Mouse (Mus musculus) forebrain, embryonic 10.5 days (tissue): ENCODE measurements around the gene Lingo1. TPM values are rescaled to one million over a fixed set of nuclear protein-coding genes. Genes with fewer than 3 reads are reported as not detected.
A peak's percentile ranks its signal among the peaks of the same experiment; 100 is the strongest.

Source experiments
- DNase-seq: peaks from one replicate; pipeline ENCODE4 v3.0.0-alpha.2; 2017; ENCODE audit warnings: low spot score; ENCODE audit errors: extremely low spot score
- H3K27ac ChIP-seq: fragments of 300-500 bp; sonication (generic); 2 replicates; pipeline ENCODE4 v1.5.1; 2016; ENCODE audit warnings: mild to moderate bottlenecking
- H3K27me3 ChIP-seq: fragments of 300-500 bp; sonication (generic); 2 replicates; pipeline ENCODE4 v1.6.1; 2016; ENCODE audit warnings: mild to moderate bottlenecking; ENCODE audit not compliant: poor library complexity, severe bottlenecking
- H3K36me3 ChIP-seq: fragments of 300-500 bp; sonication (generic); replicated peaks from 2 replicates; pipeline ENCODE4 v1.6.1; 2016; ENCODE audit warnings: mild to moderate bottlenecking, moderate library complexity
- H3K4me1 ChIP-seq: fragments of 300-500 bp; sonication (generic); 2 replicates; pipeline ENCODE4 v1.6.1; 2016
- H3K4me3 ChIP-seq: fragments of 300-500 bp; sonication (generic); 2 replicates; pipeline ENCODE4 v1.5.1; 2016; ENCODE audit warnings: mild to moderate bottlenecking, moderate library complexity
- H3K9me3 ChIP-seq: fragments of 300-500 bp; sonication (generic); 2 replicates; pipeline ENCODE4 v1.6.1; 2016; ENCODE audit warnings: mild to moderate bottlenecking, moderate library complexity
- WGBS: fragments of 180-500 bp; shearing (Covaris S2); methylation state at CpG from one replicate; pipeline ENCODE4 v1.1.7; 2016; 5-methylcytosine and 5-hydroxymethylcytosine counted together
- polyA plus RNA-seq: library from polyadenylated mRNA; unstranded; fragments of >200 nt; fragmentation: Nextera tagmentation; extraction: Ambion mirVana; gene quantifications from 2 replicates; pipeline ENCODE4 v1.2.1, GENCODE M21; 2016

Lingo1 gene
- polyA plus RNA-seq, 1 experiment from 2014 or later = 0.74 TPM

GRCm38 (mm10) chr9:56712667-56713369 lies 83.5 kb downstream of the Lingo1 start:
- Histone ChIP-seq H3K36me3 (no peaks in the 10 kb centered on the region), H3K9me3 (no peaks in the 10 kb centered on the region), H3K27me3 (peaks cover 7% of the 10 kb centered on the region; the same call in 1 of the 2 replicates), H3K27ac (no peak overlapping the region), H3K4me3 (no peak overlapping the region), H3K4me1 (no peaks in the 10 kb centered on the region)
- DNase-seq = no peak
- 77% methylated on average over 14 of the region's 14 CpGs for WGBS

GRCm38 (mm10) chr9:56710958-56711357 lies 85.3 kb downstream of the Lingo1 start:
- WGBS = 90% methylated on average over 6 of the region's 6 CpGs
- Histone ChIP-seq H3K9me3 (no peaks in the 10 kb centered on the region), H3K36me3 (no peaks in the 10 kb centered on the region), H3K27ac (no peak overlapping the region), H3K4me3 (no peak overlapping the region), H3K4me1 (peaks cover 6% of the 10 kb centered on the region; the same call in 1 of the 2 replicates), H3K27me3 (no peaks in the 10 kb centered on the region)
- DNase-seq = no peak

- no peak for DNase-seq
- 77% methylated on average over 15 of the region's 15 CpGs for WGBS
- no peak overlapping the region for H3K4me3 ChIP-seq
- peaks cover 6% of the 10 kb centered on the region for H3K27me3 ChIP-seq
- no peak overlapping the region for H3K27ac ChIP-seq
- H3K36me3 ChIP-seq = no peaks in the 10 kb centered on the region
- no peaks in the 10 kb centered on the region for H3K9me3 ChIP-seq
- peaks cover 6% of the 10 kb centered on the region; the same call in 1 of the 2 replicates for H3K4me1 ChIP-seq
These were observed 89.7 kb downstream of the Lingo1 start for GRCm38 (mm10) chr9:56706482-56707085.

- Histone ChIP-seq H3K4me3 (no peak overlapping the region), H3K27ac (peak overlapping the region; percentile 9; the same call in 1 of the 2 replicates), H3K36me3 (no peaks in the 10 kb centered on the region), H3K27me3 (peaks cover 6% of the 10 kb centered on the region), H3K9me3 (no peaks in the 10 kb centered on the region; the same call in 1 of the 2 replicates), H3K4me1 (peaks cover 14% of the 10 kb centered on the region)
- WGBS = 70% methylated on average over 3 of the region's 3 CpGs
- DNase-seq = no peak
These were observed 94.9 kb downstream of the Lingo1 start for GRCm38 (mm10) chr9:56701394-56701793.

GRCm38 (mm10) chr9:56700866-56701265 lies 95.4 kb downstream of the Lingo1 start:
- 52% methylated on average over 8 of the region's 8 CpGs for WGBS
- H3K4me3 ChIP-seq = no peak overlapping the region
- H3K27me3 ChIP-seq = peaks cover 6% of the 10 kb centered on the region
- no peaks in the 10 kb centered on the region for H3K36me3 ChIP-seq
- DNase-seq = no peak
- no peak overlapping the region for H3K27ac ChIP-seq
- H3K4me1 ChIP-seq = peaks cover 12% of the 10 kb centered on the region
- no peaks in the 10 kb centered on the region; the same call in 1 of the 2 replicates for H3K9me3 ChIP-seq

- WGBS = 83% methylated on average over 7 of the region's 7 CpGs
- Histone ChIP-seq H3K9me3 (no peaks in the 10 kb centered on the region; the same call in 1 of the 2 replicates), H3K4me3 (no peak overlapping the region), H3K27ac (no peak overlapping the region), H3K27me3 (peaks cover 6% of the 10 kb centered on the region), H3K4me1 (peaks cover 12% of the 10 kb centered on the region), H3K36me3 (no peaks in the 10 kb centered on the region)
- no peak for DNase-seq
These were observed 97.4 kb downstream of the Lingo1 start for GRCm38 (mm10) chr9:56698715-56699370.

- Histone ChIP-seq H3K36me3 (no peaks in the 10 kb centered on the region), H3K4me1 (peaks cover 16% of the 10 kb centered on the region), H3K27me3 (no peaks in the 10 kb centered on the region), H3K9me3 (no peaks in the 10 kb centered on the region), H3K4me3 (no peak overlapping the region), H3K27ac (no peak overlapping the region)
- 82% methylated on average over 3 of the region's 3 CpGs for WGBS
- DNase-seq = no peak
These were observed 102.2 kb downstream of the Lingo1 start for GRCm38 (mm10) chr9:56694079-56694478.

- 72% methylated on average over 3 of the region's 3 CpGs for WGBS
- Histone ChIP-seq H3K4me1 (peaks cover 28% of the 10 kb centered on the region), H3K4me3 (no peak overlapping the region), H3K27ac (no peak overlapping the region), H3K9me3 (no peaks in the 10 kb centered on the region), H3K27me3 (peaks cover 6% of the 10 kb centered on the region; the same call in 1 of the 2 replicates), H3K36me3 (no peaks in the 10 kb centered on the region)
- DNase-seq = no peak
These were observed 105.0 kb downstream of the Lingo1 start for GRCm38 (mm10) chr9:56691226-56691625.

- Histone ChIP-seq H3K27me3 (peaks cover 10% of the 10 kb centered on the region), H3K4me1 (peaks cover 31% of the 10 kb centered on the region), H3K27ac (no peak overlapping the region), H3K36me3 (no peaks in the 10 kb centered on the region), H3K4me3 (no peak overlapping the region), H3K9me3 (no peaks in the 10 kb centered on the region)
- 74% methylated on average over 1 of the region's 1 CpGs for WGBS
- DNase-seq = no peak
These were observed 105.6 kb downstream of the Lingo1 start for GRCm38 (mm10) chr9:56690679-56691078.

- H3K27me3 ChIP-seq = peaks cover 32% of the 10 kb centered on the region
- H3K4me1 ChIP-seq = peaks cover 43% of the 10 kb centered on the region
- DNase-seq = no peak
- H3K27ac ChIP-seq = no peak overlapping the region; the same call in 1 of the 2 replicates
- no peak overlapping the region for H3K4me3 ChIP-seq
- no peaks in the 10 kb centered on the region for H3K9me3 ChIP-seq
- 89% methylated on average over 5 of the region's 5 CpGs for WGBS
- no peaks in the 10 kb centered on the region for H3K36me3 ChIP-seq
These were observed 108.8 kb downstream of the Lingo1 start for GRCm38 (mm10) chr9:56687490-56687889.

GRCm38 (mm10) chr9:56687145-56687477 lies 109.2 kb downstream of the Lingo1 start:
- Histone ChIP-seq H3K27me3 (peaks cover 33% of the 10 kb centered on the region), H3K27ac (peak overlapping the region; percentile 44; the same call in 1 of the 2 replicates), H3K4me1 (peaks cover 45% of the 10 kb centered on the region), H3K4me3 (no peak overlapping the region), H3K36me3 (no peaks in the 10 kb centered on the region), H3K9me3 (no peaks in the 10 kb centered on the region)
- DNase-seq = no peak
- 86% methylated on average over 1 of the region's 1 CpGs for WGBS

- no peak overlapping the region for H3K4me3 ChIP-seq
- H3K27ac ChIP-seq = peak overlapping the region; percentile 44
- DNase-seq = no peak
- WGBS = 63% methylated on average over 14 of the region's 14 CpGs
- H3K36me3 ChIP-seq = no peaks in the 10 kb centered on the region
- no peaks in the 10 kb centered on the region for H3K9me3 ChIP-seq
- H3K4me1 ChIP-seq = peaks cover 45% of the 10 kb centered on the region
- peaks cover 39% of the 10 kb centered on the region for H3K27me3 ChIP-seq
These were observed 109.7 kb downstream of the Lingo1 start for GRCm38 (mm10) chr9:56686339-56687144.
